ENCODE assay signal across 7 mouse cellular contexts in genomic region chr19:29641055-29641454, GRCm38 (mm10). TPM values are rescaled to one million over a fixed set of nuclear protein-coding genes. Genes with fewer than 3 reads are reported as not detected.
DNase-seq lines count a peak whose midpoint lies in the region; ATAC-seq and TF ChIP-seq lines count a peak whose summit lies in the region.

No protein-coding gene starts in this region.

- H3K4me3 ChIP-seq in liver, postnatal 0 days (ENCODE audit: low read depth, low read length): no peak overlapping the region

- H3K4me1 ChIP-seq in liver, postnatal 0 days (ENCODE audit: insufficient read depth): peaks cover 3% of the 10 kb centered on the region; the same call in 1 of the 2 replicates

- H3K27me3 ChIP-seq in liver, postnatal 0 days (ENCODE audit: insufficient read depth, low read length): no peaks in the 10 kb centered on the region

- intact Hi-C loops in heart, postnatal 36 days (cut with DNase I): no loop called here

- 32% methylated on average over 8 of the region's 9 CpGs for WGBS in liver, postnatal 0 days (ENCODE audit: insufficient replicate concordance)

- peaks cover 29% of the 10 kb centered on the region for H3K36me3 ChIP-seq in liver, postnatal 0 days (replicated peaks; ENCODE audit: insufficient read depth, low read length)

- peak overlapping the region; percentile 39; the same call in 1 of the 2 replicates for H3K27ac ChIP-seq in liver, postnatal 0 days (ENCODE audit: low read depth)

- H3K9ac ChIP-seq in liver, postnatal 0 days (replicated peaks): no peak overlapping the region

- no peaks in the 10 kb centered on the region; the same call in 1 of the 2 replicates for H3K9me3 ChIP-seq in liver, postnatal 0 days (ENCODE audit: low read length)

- TF ChIP-seq CTCF in liver, postnatal 0 days (IDR thresholded peaks at IDR 0.05; ENCODE audit: low read depth): no peak

- 0 out of 2 replicates have a peak, but pooled peaks have one; percentile 33 for TF ChIP-seq EP300 in liver, postnatal 0 days (IDR thresholded peaks at IDR 0.05; ENCODE audit: low read depth)

- DNase-seq in MEL-GATA-1-ER (ENCODE audit: extremely low read depth, low read depth): peak; percentile 53
- DNase-seq in adrenal gland, postnatal 25 days: peak; percentile 28
- peak; percentile 6 to 12 for DNase-seq in heart, postnatal 36 days
- peak; percentile 56 for DNase-seq in liver, postnatal 0 days
- peak; percentile 39 for DNase-seq in thymus, postnatal 4 days
- no peak for DNase-seq in retina, embryonic 14.5 days (ENCODE audit: low spot score)
- no peak for DNase-seq in left cerebral cortex, adult 18-20 months (ENCODE audit: low spot score in 2 of 2)

- ATAC-seq in liver, postnatal 0 days: peak; percentile 57

- peak overlapping the region; percentile 36 for H3K4me2 ChIP-seq in liver, postnatal 0 days (ENCODE audit: low read depth, low read length)

RNA-seq across cellular contexts. Expression of gene Ermp1, which starts 7.2 kb away (rescaled TPM):
- total RNA-seq in adrenal gland, postnatal 25 days (2021): 51.7 and 55.0 TPM in 2 replicates
- total RNA-seq in heart, postnatal 36 days (2021): 1 to 10 TPM; 8.2 to 8.6 TPM
- 4.1 and 4.3 TPM in 2 replicates for polyA plus RNA-seq in liver, postnatal 0 days (2015; fragmentation: Nextera tagmentation; extraction: Ambion mirVana)
- total RNA-seq in left cerebral cortex, adult 18-20 months (2021): 10 to 100 TPM; 37.0 to 38.0 TPM

RNA-seq across cellular contexts. Expression of gene Mlana, which starts 56.6 kb away (rescaled TPM):
- total RNA-seq in adrenal gland, postnatal 25 days (2021): not detected in 2 replicates
- total RNA-seq in heart, postnatal 36 days (2021): 1 to 10 TPM in 1 of 2 experiments, not detected in 1; 1.2 TPM
- not detected in 2 replicates for polyA plus RNA-seq in liver, postnatal 0 days (2015; fragmentation: Nextera tagmentation; extraction: Ambion mirVana)
- under 1 TPM in 1 of 2 experiments, not detected in 1; 0.49 TPM for total RNA-seq in left cerebral cortex, adult 18-20 months (2021)

Comparison
In these comparisons a context has a peak if more than half of its experiments do, and no peak if none do; other contexts are left out.
1. DNase-seq: peak in MEL-GATA-1-ER (single experiment), adrenal gland, postnatal 25 days (single experiment), heart, postnatal 36 days (2 of 2), liver, postnatal 0 days (single experiment) and thymus, postnatal 4 days (single experiment); none in retina, embryonic 14.5 days (single experiment) and left cerebral cortex, adult 18-20 months (0 of 2).